Mouse (Mus musculus) spleen, adult 2 months (tissue): ENCODE results near the gene Tead3.

ENCODE experiments used
- CTCF ChIP-seq: fragments of 200-500 bp; IDR thresholded peaks from 2 replicates; pipeline ENCODE4 v1.5.1; 2011; ENCODE audit warnings: mild to moderate bottlenecking, inconsistent platforms; ENCODE audit not compliant: insufficient read depth, insufficient read length, insufficient replicate concordance; ENCODE audit errors: extremely low read depth
- POLR2A ChIP-seq: fragments of 200-500 bp; IDR thresholded peaks from 2 replicates; pipeline ENCODE4 v1.6.1; 2011; ENCODE audit warnings: low read depth, low read length, inconsistent platforms

- TF ChIP-seq CTCF (no peak), POLR2A (no peak)
Observed at GRCm38 (mm10) chr17:28330232-28330546, 20.4 kb downstream of the Tead3 start.
